Mouse (Mus musculus) spleen, adult 2 months (tissue): Measurements from ENCODE around the gene Spc24. TPM values are rescaled to one million over a fixed set of nuclear protein-coding genes. Genes with fewer than 3 reads are reported as not detected.

Source experiments
- DNase-seq, 2 experiments: peaks; one replicate each; pipeline versions ENCODE4 v3.0.0 to v3.0.0-alpha.2; 2012 to 2021; ENCODE audit warnings: low spot score in 2 of 2, low read depth in 1 of 2
- H3K27ac ChIP-seq: fragments of 200-500 bp; 2 replicates; pipeline ENCODE4 v1.5.1; 2012; ENCODE audit warnings: low read length, inconsistent platforms; ENCODE audit not compliant: insufficient read depth
- H3K27me3 ChIP-seq: fragments of 200-500 bp; 2 replicates; pipeline ENCODE4 v1.6.1; 2012; ENCODE audit warnings: mild to moderate bottlenecking, moderate library complexity, low read length, inconsistent platforms; ENCODE audit not compliant: control insufficient read depth, insufficient read depth
- H3K36me3 ChIP-seq: fragments of 200-500 bp; 2 replicates; pipeline ENCODE4 v1.6.1; 2012; ENCODE audit warnings: mild to moderate bottlenecking, low read length, inconsistent platforms; ENCODE audit not compliant: control insufficient read depth, insufficient read depth
- H3K4me1 ChIP-seq: fragments of 200-500 bp; 2 replicates; pipeline ENCODE4 v1.6.1; 2011; ENCODE audit warnings: inconsistent platforms; ENCODE audit not compliant: control insufficient read depth, insufficient read depth, insufficient read length
- H3K4me3 ChIP-seq: fragments of 200-500 bp; 2 replicates; pipeline ENCODE4 v1.5.1; 2011; ENCODE audit warnings: mild to moderate bottlenecking, inconsistent platforms; ENCODE audit not compliant: insufficient read depth, insufficient read length; ENCODE audit errors: extremely low read depth
- CTCF ChIP-seq: fragments of 200-500 bp; IDR thresholded peaks from 2 replicates; pipeline ENCODE4 v1.5.1; 2011; ENCODE audit warnings: mild to moderate bottlenecking, inconsistent platforms; ENCODE audit not compliant: insufficient read depth, insufficient read length, insufficient replicate concordance; ENCODE audit errors: extremely low read depth
- POLR2A ChIP-seq: fragments of 200-500 bp; IDR thresholded peaks from 2 replicates; pipeline ENCODE4 v1.6.1; 2011; ENCODE audit warnings: low read depth, low read length, inconsistent platforms
- WGBS: fragments of 180-500 bp; shearing (Covaris S2); methylation state at CpG from one replicate; pipeline ENCODE4 v1.1.7; 2018; 5-methylcytosine and 5-hydroxymethylcytosine counted together
- polyA plus RNA-seq: library from polyadenylated mRNA; depleted of rRNA; stranded (reverse); fragments of >200 nt; gene quantifications from 2 replicates; pipeline ENCODE4 v1.2.3, GENCODE M21; 2012

The Spc24 gene
- polyA plus RNA-seq, 1 experiment = 9.0 TPM

- Histone ChIP-seq H3K27ac (no peak overlapping the region), H3K4me3 (peak overlapping the region; percentile 79; the same call in 1 of the 2 replicates), H3K27me3 (peaks cover 4% of the 10 kb centered on the region; the same call in 1 of the 2 replicates), H3K36me3 (no peaks in the 10 kb centered on the region), H3K4me1 (peaks cover 8% of the 10 kb centered on the region; the same call in 1 of the 2 replicates)
- WGBS = 73% methylated on average over 3 of the region's 3 CpGs
- no peak for DNase-seq
- TF ChIP-seq POLR2A (no peak), CTCF (no peak)
Measured at GRCm38 (mm10) chr9:21799010-21799350, 38.9 kb upstream of the Spc24 start.

GRCm38 (mm10) chr9:21798345-21799009 lies 38.4 kb upstream of the Spc24 start, which contains the start of gene Kank2:
Kank2 (minus strand) TSS chr9:21798744.
- TF ChIP-seq POLR2A (no peak), CTCF (no peak)
- WGBS = under 1% methylated on average over 51 of the region's 52 CpGs
- DNase-seq = peak; percentile 17 to 72
- Histone ChIP-seq H3K4me1 (peaks cover 8% of the 10 kb centered on the region; the same call in 1 of the 2 replicates), H3K27ac (peak within 1 kb of the TSS; percentile 75), H3K4me3 (peak within 1 kb of the TSS; percentile 79), H3K36me3 (no peaks in the 10 kb centered on the region), H3K27me3 (peaks cover 4% of the 10 kb centered on the region; the same call in 1 of the 2 replicates)

- DNase-seq = peak in 1 of 2 experiments; percentile 22
- TF ChIP-seq POLR2A (no peak), CTCF (no peak)
- Histone ChIP-seq H3K4me1 (peaks cover 8% of the 10 kb centered on the region; the same call in 1 of the 2 replicates), H3K4me3 (peak overlapping the region; percentile 79), H3K27me3 (peaks cover 4% of the 10 kb centered on the region; the same call in 1 of the 2 replicates), H3K27ac (peak overlapping the region; percentile 70; the same call in 1 of the 2 replicates), H3K36me3 (no peaks in the 10 kb centered on the region)
- WGBS = 6% methylated on average over 23 of the region's 26 CpGs
Measured at GRCm38 (mm10) chr9:21797921-21798344, 37.8 kb upstream of the Spc24 start.

GRCm38 (mm10) chr9:21796919-21797318 lies 36.8 kb upstream of the Spc24 start:
- H3K36me3 ChIP-seq = no peaks in the 10 kb centered on the region
- no peak for TF ChIP-seq CTCF
- TF ChIP-seq POLR2A = no peak
- peak overlapping the region; percentile 10; the same call in 1 of the 2 replicates for H3K27ac ChIP-seq
- H3K4me3 ChIP-seq = no peak overlapping the region
- peaks cover 8% of the 10 kb centered on the region; the same call in 1 of the 2 replicates for H3K4me1 ChIP-seq
- peaks cover 4% of the 10 kb centered on the region; the same call in 1 of the 2 replicates for H3K27me3 ChIP-seq
- no peak for DNase-seq
- 78% methylated on average over 3 of the region's 3 CpGs for WGBS

DNA sequence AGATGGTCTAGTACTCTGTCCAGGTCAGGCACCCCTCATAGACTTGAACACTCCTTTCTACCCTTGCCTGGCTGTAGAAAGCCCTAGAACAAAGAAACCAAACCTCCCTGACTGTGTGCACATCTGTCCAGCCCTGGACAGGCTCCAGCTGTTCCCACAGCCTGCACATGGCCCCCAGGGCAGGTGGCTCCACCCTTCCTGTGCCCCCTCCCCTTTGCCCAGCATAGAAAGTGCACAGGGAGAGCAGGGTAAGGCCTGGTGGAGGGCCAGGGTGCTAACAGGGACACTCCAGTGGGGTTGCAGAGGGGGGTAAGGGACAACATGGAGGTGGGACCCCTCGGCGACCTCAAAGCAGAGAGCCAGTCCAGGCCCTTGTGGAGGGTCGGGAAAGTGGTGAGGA lies 36.2 kb upstream of the Spc24 start:
- Histone ChIP-seq H3K4me3 (no peak overlapping the region), H3K4me1 (peaks cover 8% of the 10 kb centered on the region; the same call in 1 of the 2 replicates), H3K36me3 (no peaks in the 10 kb centered on the region), H3K27ac (no peak overlapping the region; the same call in 1 of the 2 replicates), H3K27me3 (peaks cover 4% of the 10 kb centered on the region; the same call in 1 of the 2 replicates)
- no peak for DNase-seq
- TF ChIP-seq POLR2A = no peak
- no peak for TF ChIP-seq CTCF
- WGBS = 31% methylated on average over 3 of the region's 3 CpGs

- DNase-seq = no peak
Measured at GRCm38 (mm10) chr9:21795579-21795978, 35.5 kb upstream of the Spc24 start.

GRCm38 (mm10) chr9:21794925-21795324 lies 34.8 kb upstream of the Spc24 start:
- TF ChIP-seq CTCF = no peak
- TF ChIP-seq POLR2A = no peak
- Histone ChIP-seq H3K36me3 (no peaks in the 10 kb centered on the region), H3K4me1 (peaks cover 8% of the 10 kb centered on the region; the same call in 1 of the 2 replicates), H3K27ac (no peak overlapping the region), H3K27me3 (peaks cover 4% of the 10 kb centered on the region; the same call in 1 of the 2 replicates), H3K4me3 (no peak overlapping the region)
- no peak for DNase-seq
- WGBS = 96% methylated on average over 25 of the region's 25 CpGs

More at GRCm38 (mm10) chr9:21795579-21795978, 35.5 kb upstream of the Spc24 start:
- H3K27ac ChIP-seq = no peak overlapping the region
- peaks cover 8% of the 10 kb centered on the region; the same call in 1 of the 2 replicates for H3K4me1 ChIP-seq
- no peaks in the 10 kb centered on the region for H3K36me3 ChIP-seq
- H3K27me3 ChIP-seq = peaks cover 4% of the 10 kb centered on the region; the same call in 1 of the 2 replicates
- WGBS = 95% methylated on average over 5 of the region's 5 CpGs
- TF ChIP-seq POLR2A (no peak), CTCF (no peak)
- H3K4me3 ChIP-seq = no peak overlapping the region
